Mouse (Mus musculus) kidney, embryonic 14.5 days (tissue): ENCODE measurements around the gene Dqx1. TPM values are rescaled to one million over a fixed set of nuclear protein-coding genes. Genes with fewer than 3 reads are reported as not detected.

Source experiments
- ATAC-seq: fragments of 200-750 bp; cut with Nextera tagmentation; 2 replicates; pipeline ENCODE4 v1.8.0; 2017; ENCODE audit warnings: moderate number of reproducible peaks, mild to moderate bottlenecking, moderate TSS enrichment, moderate library complexity; ENCODE audit not compliant: low FRiP score, low TSS enrichment
- H3K27ac ChIP-seq: fragments of 300-500 bp; sonication (generic); 2 replicates; pipeline ENCODE4 v1.5.1; 2014; ENCODE audit warnings: low read depth, mild to moderate bottlenecking, low read length, moderate library complexity, mixed read lengths
- H3K27me3 ChIP-seq: fragments of 300-500 bp; sonication (generic); 2 replicates; pipeline ENCODE4 v1.6.1; 2014; ENCODE audit warnings: mild to moderate bottlenecking, low read length; ENCODE audit not compliant: control insufficient read depth, insufficient read depth
- H3K36me3 ChIP-seq: fragments of 300-500 bp; sonication (generic); 2 replicates; pipeline ENCODE4 v1.6.1; 2014; ENCODE audit warnings: low read length, mixed read lengths; ENCODE audit not compliant: control insufficient read depth, insufficient read depth
- H3K4me1 ChIP-seq: fragments of 300-500 bp; sonication (generic); 2 replicates; pipeline ENCODE4 v1.6.1; 2014; ENCODE audit warnings: low read length, mixed read lengths; ENCODE audit not compliant: control insufficient read depth, insufficient read depth
- H3K4me2 ChIP-seq: fragments of 300-500 bp; sonication (generic); replicated peaks from 2 replicates; pipeline ENCODE4 v1.6.1; 2014; ENCODE audit warnings: low read depth, mild to moderate bottlenecking, low read length
- H3K4me3 ChIP-seq: fragments of 300-500 bp; sonication (generic); 2 replicates; pipeline ENCODE4 v1.5.1; 2014; ENCODE audit warnings: mild to moderate bottlenecking, low read length
- H3K9ac ChIP-seq: fragments of 300-500 bp; sonication (generic); 2 replicates; pipeline ENCODE4 v1.6.1; 2014; ENCODE audit warnings: low read depth, mild to moderate bottlenecking, low read length, moderate library complexity
- H3K9me3 ChIP-seq: fragments of 300-500 bp; sonication (generic); 2 replicates; pipeline ENCODE4 v1.6.1; 2016; ENCODE audit warnings: low read length; ENCODE audit not compliant: control insufficient read depth
- WGBS: fragments of 180-500 bp; shearing (Covaris S2); extraction: QIAGEN DNeasy Blood & Tissue Kit; methylation state at CpG from one replicate; pipeline ENCODE4 v1.1.7; 2014; 5-methylcytosine and 5-hydroxymethylcytosine counted together
- polyA plus RNA-seq: library from polyadenylated mRNA; unstranded; fragments of >200 nt; fragmentation: Nextera tagmentation; extraction: Ambion mirVana; gene quantifications from 2 replicates; pipeline ENCODE4 v1.2.1, GENCODE M21; 2014

Dqx1 gene
- polyA plus RNA-seq, 1 experiment from 2014 or later, result 2.6 TPM

GRCm38 (mm10) chr6:83071220-83071619 lies 13.6 kb downstream of the Dqx1 start:
- peak; percentile 40; the same call in 1 of the 2 replicates for ATAC-seq
- Histone ChIP-seq H3K9me3 (no peaks in the 10 kb centered on the region), H3K27me3 (peaks cover 88% of the 10 kb centered on the region), H3K36me3 (no peaks in the 10 kb centered on the region), H3K4me3 (peak overlapping the region; percentile 33), H3K27ac (no peak overlapping the region), H3K4me1 (peaks cover 14% of the 10 kb centered on the region), H3K4me2 (no peak overlapping the region), H3K9ac (no peak overlapping the region)
- under 1% methylated on average over 23 of the region's 24 CpGs for WGBS

GRCm38 (mm10) chr6:83074979-83075378 lies 17.3 kb downstream of the Dqx1 start:
- H3K4me1 ChIP-seq, result peaks cover 19% of the 10 kb centered on the region
- H3K9ac ChIP-seq, result no peak overlapping the region
- H3K4me3 ChIP-seq, result no peak overlapping the region
- 35% methylated on average over 2 of the region's 2 CpGs for WGBS
- H3K27ac ChIP-seq, result no peak overlapping the region
- H3K36me3 ChIP-seq, result peaks cover 3% of the 10 kb centered on the region; the same call in 1 of the 2 replicates
- H3K9me3 ChIP-seq, result no peaks in the 10 kb centered on the region
- H3K27me3 ChIP-seq, result peaks cover 52% of the 10 kb centered on the region
- H3K4me2 ChIP-seq, result no peak overlapping the region
- ATAC-seq, result no peak

- H3K9me3 ChIP-seq, result no peaks in the 10 kb centered on the region
- peak; percentile 75 for ATAC-seq
Measured at GRCm38 (mm10) chr6:83077630-83078323, 20.1 kb downstream of the Dqx1 start, which contains the start of gene Pcgf1. Gene Pcgf1 (plus strand): TSS chr6:83077869.

GRCm38 (mm10) chr6:83078324-83078858 lies 20.7 kb downstream of the Dqx1 start:
- Histone ChIP-seq H3K9me3 (no peaks in the 10 kb centered on the region), H3K4me1 (peaks cover 11% of the 10 kb centered on the region), H3K27ac (peak overlapping the region; percentile 85), H3K4me3 (peak overlapping the region; percentile 75), H3K36me3 (peaks cover 18% of the 10 kb centered on the region), H3K4me2 (peak overlapping the region; percentile 97), H3K9ac (peak overlapping the region; percentile 87), H3K27me3 (peaks cover 22% of the 10 kb centered on the region)
- peak; percentile 91 for ATAC-seq
- WGBS, result under 1% methylated on average over 46 of the region's 46 CpGs

More at GRCm38 (mm10) chr6:83077630-83078323, 20.1 kb downstream of the Dqx1 start, which contains the start of gene Pcgf1:
- WGBS, result under 1% methylated on average over 53 of the region's 54 CpGs
- peak within 1 kb of the TSS; percentile 97 for H3K4me2 ChIP-seq
- peak within 1 kb of the TSS; percentile 87 for H3K9ac ChIP-seq
- peak within 1 kb of the TSS; percentile 75 for H3K4me3 ChIP-seq
- H3K27ac ChIP-seq, result peak within 1 kb of the TSS; percentile 85
- peaks cover 11% of the 10 kb centered on the region for H3K4me1 ChIP-seq
- peaks cover 26% of the 10 kb centered on the region for H3K27me3 ChIP-seq
- H3K36me3 ChIP-seq, result peaks cover 16% of the 10 kb centered on the region

GRCm38 (mm10) chr6:83080210-83080609 lies 22.6 kb downstream of the Dqx1 start:
- H3K4me2 ChIP-seq, result no peak overlapping the region
- no peak overlapping the region for H3K4me3 ChIP-seq
- H3K9me3 ChIP-seq, result no peaks in the 10 kb centered on the region
- H3K27ac ChIP-seq, result no peak overlapping the region
- no peak for ATAC-seq
- H3K9ac ChIP-seq, result 0 out of 2 replicates have a peak overlapping the region, but pooled peaks have one; percentile 2
- 92% methylated on average over 5 of the region's 5 CpGs for WGBS
- H3K4me1 ChIP-seq, result peaks cover 23% of the 10 kb centered on the region
- peaks cover 18% of the 10 kb centered on the region for H3K36me3 ChIP-seq
- peaks cover 9% of the 10 kb centered on the region for H3K27me3 ChIP-seq

GRCm38 (mm10) chr6:83083497-83083896 lies 25.9 kb downstream of the Dqx1 start:
- H3K27ac ChIP-seq, result no peak overlapping the region
- WGBS, result 13% methylated on average over 5 of the region's 5 CpGs
- no peaks in the 10 kb centered on the region for H3K9me3 ChIP-seq
- H3K9ac ChIP-seq, result no peak overlapping the region
- peaks cover 48% of the 10 kb centered on the region for H3K4me1 ChIP-seq
- H3K4me3 ChIP-seq, result no peak overlapping the region
- no peak for ATAC-seq
- H3K4me2 ChIP-seq, result no peak overlapping the region
- peaks cover 23% of the 10 kb centered on the region; the same call in 1 of the 2 replicates for H3K27me3 ChIP-seq
- H3K36me3 ChIP-seq, result peaks cover 18% of the 10 kb centered on the region

GRCm38 (mm10) chr6:83084477-83084876 lies 26.8 kb downstream of the Dqx1 start:
- Histone ChIP-seq H3K4me2 (peak overlapping the region; percentile 21), H3K4me3 (no peak overlapping the region), H3K9ac (0 out of 2 replicates have a peak overlapping the region, but pooled peaks have one; percentile 1), H3K9me3 (no peaks in the 10 kb centered on the region), H3K4me1 (peaks cover 41% of the 10 kb centered on the region), H3K27me3 (peaks cover 27% of the 10 kb centered on the region; the same call in 1 of the 2 replicates), H3K27ac (peak overlapping the region; percentile 44; the same call in 1 of the 2 replicates), H3K36me3 (peaks cover 18% of the 10 kb centered on the region)
- 6% methylated on average over 6 of the region's 6 CpGs for WGBS
- ATAC-seq, result peak; percentile 43

GRCm38 (mm10) chr6:83086121-83087035 lies 28.7 kb downstream of the Dqx1 start, which contains the start of gene Lbx2:
Gene Lbx2 (plus strand): TSS chr6:83086367.
- peak within 1 kb of the TSS; percentile 33 for H3K4me3 ChIP-seq
- ATAC-seq, result peak; percentile 28; the same call in 1 of the 2 replicates
- H3K27ac ChIP-seq, result no peak within 1 kb of the TSS
- peak within 1 kb of the TSS; percentile 45; the same call in 1 of the 2 replicates for H3K9ac ChIP-seq
- peaks cover 27% of the 10 kb centered on the region; the same call in 1 of the 2 replicates for H3K27me3 ChIP-seq
- H3K4me2 ChIP-seq, result peak within 1 kb of the TSS; percentile 49
- no peaks in the 10 kb centered on the region for H3K9me3 ChIP-seq
- H3K4me1 ChIP-seq, result peaks cover 37% of the 10 kb centered on the region
- 2% methylated on average over 42 of the region's 42 CpGs for WGBS
- peaks cover 2% of the 10 kb centered on the region; the same call in 1 of the 2 replicates for H3K36me3 ChIP-seq
